Mouse (Mus musculus): Measurements from ENCODE around the gene Agbl4. TPM values are rescaled to one million over a fixed set of nuclear protein-coding genes. Genes with fewer than 3 reads are reported as not detected.

The Agbl4 gene
- polyA plus RNA-seq, 1 experiment from 2014 or later, result 1.9 TPM

- no peaks in the 10 kb centered on the region for H3K27me3 ChIP-seq
- 96% methylated on average over 3 of the region's 3 CpGs for WGBS
- H3K27ac ChIP-seq (replicated peaks), result no peak overlapping the region
- no peaks in the 10 kb centered on the region for H3K9me3 ChIP-seq
- H3K4me3 ChIP-seq, result no peak overlapping the region
- no peaks in the 10 kb centered on the region for H3K36me3 ChIP-seq
- H3K4me1 ChIP-seq, result no peaks in the 10 kb centered on the region
- no peak overlapping the region for H3K9ac ChIP-seq (replicated peaks)
- H3K4me2 ChIP-seq (replicated peaks), result no peak overlapping the region
- ATAC-seq (replicated peaks), result no peak
These were observed 244.0 kb downstream of the Agbl4 start for GRCm38 (mm10) chr4:110641417-110641816.

GRCm38 (mm10) chr4:110662940-110663339 lies 265.5 kb downstream of the Agbl4 start:
- 88% methylated on average over 2 of the region's 2 CpGs for WGBS
- ATAC-seq (replicated peaks), result no peak
- H3K4me2 ChIP-seq (replicated peaks), result no peak overlapping the region
- H3K9me3 ChIP-seq, result no peaks in the 10 kb centered on the region
- no peak overlapping the region for H3K9ac ChIP-seq (replicated peaks)
- H3K36me3 ChIP-seq, result no peaks in the 10 kb centered on the region
- H3K4me3 ChIP-seq, result no peak overlapping the region
- H3K27ac ChIP-seq (replicated peaks), result no peak overlapping the region
- H3K4me1 ChIP-seq, result no peaks in the 10 kb centered on the region
- H3K27me3 ChIP-seq, result no peaks in the 10 kb centered on the region

GRCm38 (mm10) chr4:110674121-110674520 lies 276.7 kb downstream of the Agbl4 start:
- Histone ChIP-seq H3K27ac (replicated peaks) (no peak overlapping the region), H3K4me1 (no peaks in the 10 kb centered on the region), H3K9ac (replicated peaks) (no peak overlapping the region), H3K4me3 (no peak overlapping the region), H3K4me2 (replicated peaks) (no peak overlapping the region), H3K27me3 (no peaks in the 10 kb centered on the region), H3K9me3 (no peaks in the 10 kb centered on the region), H3K36me3 (no peaks in the 10 kb centered on the region)
- WGBS, result 58% methylated on average over 1 of the region's 1 CpGs
- no peak for ATAC-seq (replicated peaks)

GRCm38 (mm10) chr4:110735141-110735540 lies 337.7 kb downstream of the Agbl4 start:
- Histone ChIP-seq H3K36me3 (no peaks in the 10 kb centered on the region), H3K4me1 (no peaks in the 10 kb centered on the region), H3K9me3 (no peaks in the 10 kb centered on the region), H3K4me3 (no peak overlapping the region), H3K4me2 (replicated peaks) (no peak overlapping the region), H3K27ac (replicated peaks) (no peak overlapping the region), H3K27me3 (no peaks in the 10 kb centered on the region), H3K9ac (replicated peaks) (no peak overlapping the region)
- ATAC-seq (replicated peaks), result no peak
- WGBS, result 90% methylated on average over 1 of the region's 1 CpGs

GRCm38 (mm10) chr4:110757941-110758340 lies 360.5 kb downstream of the Agbl4 start:
- no peak overlapping the region for H3K9ac ChIP-seq (replicated peaks)
- ATAC-seq (replicated peaks), result no peak
- whole genome bisulfite sequencing, result 77% methylated on average over 2 of the region's 2 CpGs

GRCm38 (mm10) chr4:110788596-110788995 lies 391.1 kb downstream of the Agbl4 start:
- Histone ChIP-seq H3K9ac (replicated peaks) (no peak overlapping the region), H3K4me1 (no peaks in the 10 kb centered on the region), H3K27ac (replicated peaks) (no peak overlapping the region), H3K4me3 (no peak overlapping the region), H3K9me3 (no peaks in the 10 kb centered on the region), H3K36me3 (no peaks in the 10 kb centered on the region), H3K27me3 (no peaks in the 10 kb centered on the region), H3K4me2 (replicated peaks) (no peak overlapping the region)
- ATAC-seq (replicated peaks), result no peak
- 86% methylated on average over 4 of the region's 4 CpGs for WGBS

More at GRCm38 (mm10) chr4:110757941-110758340, 360.5 kb downstream of the Agbl4 start:
- H3K36me3 ChIP-seq, result no peaks in the 10 kb centered on the region
- no peaks in the 10 kb centered on the region for H3K9me3 ChIP-seq
- no peak overlapping the region for H3K4me3 ChIP-seq
- H3K4me1 ChIP-seq, result no peaks in the 10 kb centered on the region
- H3K4me2 ChIP-seq (replicated peaks), result no peak overlapping the region
- H3K27ac ChIP-seq (replicated peaks), result no peak overlapping the region
- H3K27me3 ChIP-seq, result no peaks in the 10 kb centered on the region

GRCm38 (mm10) chr4:110799902-110800301 lies 402.4 kb downstream of the Agbl4 start:
- H3K4me1 ChIP-seq, result no peaks in the 10 kb centered on the region
- H3K36me3 ChIP-seq, result no peaks in the 10 kb centered on the region
- no peaks in the 10 kb centered on the region for H3K27me3 ChIP-seq
- H3K4me3 ChIP-seq, result no peak overlapping the region
- 76% methylated on average over 4 of the region's 4 CpGs for WGBS
- ATAC-seq (replicated peaks), result no peak
- no peak overlapping the region for H3K9ac ChIP-seq (replicated peaks)
- no peak overlapping the region for H3K27ac ChIP-seq (replicated peaks)
- no peaks in the 10 kb centered on the region for H3K9me3 ChIP-seq
- H3K4me2 ChIP-seq (replicated peaks), result no peak overlapping the region

- Histone ChIP-seq H3K27ac (replicated peaks) (no peak overlapping the region), H3K9ac (replicated peaks) (no peak overlapping the region), H3K4me3 (no peak overlapping the region), H3K4me1 (no peaks in the 10 kb centered on the region), H3K4me2 (replicated peaks) (no peak overlapping the region), H3K36me3 (no peaks in the 10 kb centered on the region), H3K9me3 (no peaks in the 10 kb centered on the region), H3K27me3 (no peaks in the 10 kb centered on the region)
- ATAC-seq (replicated peaks), result no peak
- 80% methylated on average over 1 of the region's 1 CpGs for WGBS
These were observed 413.5 kb downstream of the Agbl4 start for GRCm38 (mm10) chr4:110810947-110811346.

GRCm38 (mm10) chr4:110832776-110833175 lies 435.3 kb downstream of the Agbl4 start:
- H3K27ac ChIP-seq (replicated peaks), result no peak overlapping the region
- no peaks in the 10 kb centered on the region for H3K4me1 ChIP-seq
- H3K36me3 ChIP-seq, result no peaks in the 10 kb centered on the region
- 38% methylated on average over 1 of the region's 1 CpGs for WGBS
- no peaks in the 10 kb centered on the region for H3K27me3 ChIP-seq
- no peak for ATAC-seq (replicated peaks)
- no peak overlapping the region for H3K4me3 ChIP-seq
- H3K9me3 ChIP-seq, result no peaks in the 10 kb centered on the region
- H3K4me2 ChIP-seq (replicated peaks), result no peak overlapping the region
- no peak overlapping the region for H3K9ac ChIP-seq (replicated peaks)

GRCm38 (mm10) chr4:110879719-110880443 lies 482.4 kb downstream of the Agbl4 start:
- H3K36me3 ChIP-seq, result no peaks in the 10 kb centered on the region
- 60% methylated on average over 2 of the region's 2 CpGs for WGBS
- H3K27me3 ChIP-seq, result no peaks in the 10 kb centered on the region
- no peak overlapping the region for H3K9ac ChIP-seq (replicated peaks)
- no peak overlapping the region for H3K4me2 ChIP-seq (replicated peaks)
- no peak overlapping the region for H3K4me3 ChIP-seq
- no peak overlapping the region for H3K27ac ChIP-seq (replicated peaks)
- H3K9me3 ChIP-seq, result no peaks in the 10 kb centered on the region
- ATAC-seq (replicated peaks), result peak; percentile 87
- no peaks in the 10 kb centered on the region for H3K4me1 ChIP-seq

- Histone ChIP-seq H3K9me3 (no peaks in the 10 kb centered on the region), H3K27me3 (no peaks in the 10 kb centered on the region), H3K36me3 (no peaks in the 10 kb centered on the region), H3K4me1 (no peaks in the 10 kb centered on the region), H3K27ac (replicated peaks) (no peak overlapping the region), H3K4me3 (no peak overlapping the region), H3K4me2 (replicated peaks) (no peak overlapping the region), H3K9ac (replicated peaks) (no peak overlapping the region)
- ATAC-seq (replicated peaks), result no peak
These were observed 518.6 kb downstream of the Agbl4 start for GRCm38 (mm10) chr4:110916061-110916460.

- 58% methylated on average over 4 of the region's 4 CpGs for WGBS
- Histone ChIP-seq H3K36me3 (no peaks in the 10 kb centered on the region), H3K27me3 (no peaks in the 10 kb centered on the region), H3K9me3 (no peaks in the 10 kb centered on the region), H3K4me1 (no peaks in the 10 kb centered on the region), H3K27ac (replicated peaks) (no peak overlapping the region), H3K4me3 (no peak overlapping the region), H3K4me2 (replicated peaks) (no peak overlapping the region), H3K9ac (replicated peaks) (no peak overlapping the region)
- 0 out of 2 replicates have a peak, but pooled peaks have one; percentile 19 for ATAC-seq (replicated peaks)
These were observed 519.1 kb downstream of the Agbl4 start for GRCm38 (mm10) chr4:110916565-110916964.

GRCm38 (mm10) chr4:110921013-110921412 lies 523.6 kb downstream of the Agbl4 start:
- Histone ChIP-seq H3K27me3 (no peaks in the 10 kb centered on the region), H3K4me1 (no peaks in the 10 kb centered on the region), H3K36me3 (no peaks in the 10 kb centered on the region), H3K27ac (replicated peaks) (no peak overlapping the region), H3K4me2 (replicated peaks) (no peak overlapping the region), H3K9ac (replicated peaks) (no peak overlapping the region), H3K4me3 (no peak overlapping the region), H3K9me3 (no peaks in the 10 kb centered on the region)
- no peak for ATAC-seq (replicated peaks)
- 89% methylated on average over 3 of the region's 3 CpGs for WGBS

Measured in forebrain, embryonic 15.5 days (tissue).